Mouse (Mus musculus): Measurements from ENCODE around the gene Camkmt. TPM values are rescaled to one million over a fixed set of nuclear protein-coding genes. Genes with fewer than 3 reads are reported as not detected.
A peak's percentile ranks its signal among the peaks of the same experiment; 100 is the strongest.

The Camkmt gene
- total RNA-seq, 4 experiments from 2014 or later, result 10.1 to 13.3 (median 12.4) TPM

DNA sequence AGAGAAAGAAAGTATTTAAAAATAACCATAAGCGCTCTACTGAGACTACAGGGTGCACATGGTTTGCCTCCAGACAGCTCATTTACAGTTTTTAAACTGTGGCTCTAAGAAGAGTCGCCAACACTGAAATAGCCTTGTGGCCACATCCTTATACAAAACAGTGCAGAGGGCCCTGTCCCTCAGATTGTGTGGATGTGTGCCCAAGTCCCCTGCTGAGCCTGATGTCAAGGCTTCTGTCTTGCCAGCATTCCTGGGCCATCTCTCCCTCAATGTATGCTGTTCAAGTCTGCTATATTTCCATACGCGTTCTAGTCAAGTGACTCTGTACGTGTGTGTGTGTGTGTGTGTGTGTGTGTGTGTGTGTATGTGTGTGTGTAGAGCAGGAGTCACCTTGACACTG lies 201.2 kb downstream of the Camkmt start:
- DNase-seq (ENCODE audit: low spot score in 2 of 2), result no peak

DNA sequence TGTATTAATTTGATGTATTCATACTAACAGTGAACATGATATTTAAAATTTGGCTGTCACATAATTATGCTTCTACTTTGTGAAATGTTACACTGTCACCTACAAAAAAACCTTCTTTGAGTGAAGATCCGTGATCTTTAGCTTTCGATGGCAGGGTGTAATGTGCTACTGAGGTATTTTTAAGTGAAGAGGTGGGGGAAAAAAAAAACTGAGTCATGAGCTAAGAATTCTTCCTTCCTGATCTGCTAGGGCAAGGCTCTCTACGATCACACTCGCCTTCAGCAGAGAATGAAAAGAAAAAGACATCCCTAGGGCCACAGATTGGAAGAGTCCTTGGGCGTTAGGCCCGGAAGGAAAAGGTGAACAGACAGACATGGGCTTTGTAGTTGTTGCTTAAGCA lies 201.9 kb downstream of the Camkmt start:
- no peak for DNase-seq (ENCODE audit: low spot score in 2 of 2)

GRCm38 (mm10) chr17:85303686-85304085 lies 213.3 kb downstream of the Camkmt start:
- no peak for DNase-seq (ENCODE audit: low spot score in 2 of 2)

GRCm38 (mm10) chr17:85308566-85308965 lies 218.2 kb downstream of the Camkmt start:
- DNase-seq (ENCODE audit: low spot score in 2 of 2), result no peak

- DNase-seq (ENCODE audit: low spot score in 2 of 2), result no peak
Observed at GRCm38 (mm10) chr17:85309046-85309445, 218.7 kb downstream of the Camkmt start.

DNA sequence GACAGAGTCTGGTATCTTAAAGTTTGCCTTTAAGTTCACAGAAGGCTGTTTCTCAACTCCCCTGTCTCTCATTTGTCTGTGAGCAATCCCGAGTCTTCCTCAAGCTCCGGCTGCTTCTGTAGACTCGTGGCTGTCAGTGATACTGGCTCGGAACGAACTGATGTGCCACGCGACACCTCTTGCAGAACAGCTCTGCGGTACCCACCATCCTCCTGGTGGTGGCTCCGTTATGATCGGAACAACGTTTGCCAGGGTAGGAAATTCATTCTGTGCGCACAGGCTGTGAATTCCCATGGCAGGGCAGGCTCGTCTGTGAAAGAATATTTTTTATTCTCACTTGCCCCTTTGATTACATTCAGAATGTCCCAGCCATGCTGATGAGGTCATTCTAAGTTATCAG lies 221.0 kb downstream of the Camkmt start:
- DNase-seq (ENCODE audit: low spot score in 2 of 2), result peak in 1 of 2 experiments; percentile 20

GRCm38 (mm10) chr17:85318401-85318800 lies 228.0 kb downstream of the Camkmt start:
- DNase-seq (ENCODE audit: low spot score in 2 of 2), result no peak

- DNase-seq (ENCODE audit: low spot score in 2 of 2), result no peak
Observed at GRCm38 (mm10) chr17:85319779-85320300, 229.5 kb downstream of the Camkmt start.

GRCm38 (mm10) chr17:85328901-85329300 lies 238.5 kb downstream of the Camkmt start:
- DNase-seq (ENCODE audit: low spot score in 2 of 2), result no peak

- no peak for DNase-seq (ENCODE audit: low spot score in 2 of 2)
Observed at GRCm38 (mm10) chr17:85335464-85335863, 245.1 kb downstream of the Camkmt start.

DNA sequence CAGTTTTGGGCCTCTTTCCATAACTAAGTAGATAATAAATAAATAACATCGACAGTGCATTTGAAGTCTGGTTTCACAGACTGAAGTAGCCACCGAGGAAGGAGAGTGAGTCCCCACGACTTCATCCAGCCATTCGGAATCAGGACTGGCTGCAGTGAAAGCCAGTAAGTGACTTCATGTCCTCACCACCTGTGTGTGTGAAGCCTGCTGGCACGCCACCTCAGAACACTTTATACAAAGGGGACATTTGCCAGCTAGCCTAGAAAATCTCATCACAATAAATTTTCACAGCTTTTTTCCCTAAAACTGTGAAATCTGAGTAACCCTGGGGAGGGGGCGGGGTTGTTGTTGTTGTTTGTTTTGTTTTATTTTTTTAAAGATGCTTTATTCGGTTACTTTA lies 247.3 kb downstream of the Camkmt start:
- DNase-seq (ENCODE audit: low spot score in 2 of 2), result no peak

GRCm38 (mm10) chr17:85341134-85341700 lies 250.9 kb downstream of the Camkmt start:
- DNase-seq (ENCODE audit: low spot score in 2 of 2), result no peak

GRCm38 (mm10) chr17:85342471-85342870 lies 252.1 kb downstream of the Camkmt start:
- DNase-seq (ENCODE audit: low spot score in 2 of 2), result no peak

GRCm38 (mm10) chr17:85343435-85343834 lies 253.1 kb downstream of the Camkmt start:
- DNase-seq (ENCODE audit: low spot score in 2 of 2), result no peak

DNA sequence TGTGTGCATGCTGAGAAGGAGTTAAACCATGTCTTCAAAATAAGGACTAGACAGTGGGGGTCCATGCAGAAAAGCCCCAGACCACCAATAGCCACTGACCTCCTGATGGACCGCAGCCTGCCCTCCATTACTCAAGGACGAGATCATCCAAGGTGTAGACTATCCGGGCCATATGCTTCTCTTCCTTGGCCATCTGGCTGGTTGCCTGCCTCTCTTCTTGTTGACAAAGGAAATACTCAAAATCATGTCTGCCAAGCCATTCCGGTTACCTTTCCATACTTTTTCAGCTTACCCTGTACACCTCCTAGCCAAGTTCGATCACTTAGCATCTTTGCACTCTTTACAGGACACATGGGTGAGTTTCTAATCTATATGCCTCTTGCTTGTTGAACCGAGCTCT lies 256.3 kb downstream of the Camkmt start:
- no peak for DNase-seq (ENCODE audit: low spot score in 2 of 2)

- no peak for DNase-seq (ENCODE audit: low spot score in 2 of 2)
Observed at GRCm38 (mm10) chr17:85349331-85349935, 259.1 kb downstream of the Camkmt start.

DNA sequence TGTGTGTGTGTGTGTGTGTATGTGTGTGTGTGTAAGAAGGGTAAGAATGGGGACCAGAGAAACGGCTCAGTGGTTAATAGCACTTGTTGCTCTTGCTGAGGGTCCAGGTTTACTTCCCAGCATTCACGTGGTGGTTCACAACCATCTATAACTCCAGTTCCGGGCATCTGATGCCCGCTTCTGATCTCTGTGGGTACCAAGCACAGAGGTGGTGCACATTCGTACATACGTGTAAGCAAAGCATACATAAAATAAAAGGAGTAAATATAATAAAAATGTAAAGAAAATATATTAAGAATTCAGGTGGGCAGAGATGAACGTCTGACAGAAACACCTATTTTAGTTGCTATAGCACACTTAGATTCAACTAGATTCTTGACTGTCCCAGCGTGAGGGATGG lies 260.9 kb downstream of the Camkmt start:
- DNase-seq (ENCODE audit: low spot score in 2 of 2), result no peak

DNA sequence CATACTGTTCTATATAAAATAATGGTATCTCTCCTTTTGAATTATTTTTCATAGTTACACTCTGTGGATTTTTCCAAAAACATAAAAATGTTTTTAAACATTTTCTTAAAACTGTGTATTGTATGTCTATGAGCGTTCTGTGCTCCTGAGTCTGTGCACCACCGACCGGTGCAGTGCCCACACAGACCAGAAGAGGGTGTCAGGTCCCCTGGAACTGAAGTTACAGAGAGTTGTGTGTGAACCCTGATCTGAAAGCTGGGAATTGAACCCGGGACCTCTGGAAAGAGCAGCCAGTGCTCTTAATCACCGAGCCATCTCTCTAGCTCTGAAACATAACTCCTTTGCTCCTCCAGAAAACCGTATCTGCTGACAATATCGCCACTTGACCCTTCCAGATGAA lies 262.4 kb downstream of the Camkmt start:
- no peak for DNase-seq (ENCODE audit: low spot score in 2 of 2)

GRCm38 (mm10) chr17:85353191-85353590 lies 262.8 kb downstream of the Camkmt start:
- DNase-seq (ENCODE audit: low spot score in 2 of 2), result no peak

DNA sequence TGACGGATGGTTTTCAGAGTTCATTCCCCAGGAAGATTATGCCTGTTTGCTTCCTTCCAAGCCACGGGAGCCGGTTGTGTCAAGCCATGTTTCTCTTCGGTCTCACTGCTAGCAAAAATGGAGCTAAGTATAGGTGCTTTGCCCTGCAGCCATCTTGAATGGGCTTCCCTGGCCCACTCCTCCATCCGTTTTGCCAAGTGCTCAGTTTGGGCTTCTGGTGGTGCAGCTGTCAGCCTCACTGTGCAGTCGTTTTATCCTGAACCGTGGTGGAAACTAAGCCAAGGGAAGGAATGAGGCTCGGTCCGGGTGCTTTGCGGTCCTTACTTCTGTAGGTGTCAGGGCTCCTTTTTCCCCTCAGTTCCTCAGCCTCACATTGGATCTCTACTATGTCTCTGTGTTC lies 263.3 kb downstream of the Camkmt start:
- no peak for DNase-seq (ENCODE audit: low spot score in 2 of 2)

- no peak for DNase-seq (ENCODE audit: low spot score in 2 of 2)
Observed at GRCm38 (mm10) chr17:85355356-85355755, 265.0 kb downstream of the Camkmt start.

DNA sequence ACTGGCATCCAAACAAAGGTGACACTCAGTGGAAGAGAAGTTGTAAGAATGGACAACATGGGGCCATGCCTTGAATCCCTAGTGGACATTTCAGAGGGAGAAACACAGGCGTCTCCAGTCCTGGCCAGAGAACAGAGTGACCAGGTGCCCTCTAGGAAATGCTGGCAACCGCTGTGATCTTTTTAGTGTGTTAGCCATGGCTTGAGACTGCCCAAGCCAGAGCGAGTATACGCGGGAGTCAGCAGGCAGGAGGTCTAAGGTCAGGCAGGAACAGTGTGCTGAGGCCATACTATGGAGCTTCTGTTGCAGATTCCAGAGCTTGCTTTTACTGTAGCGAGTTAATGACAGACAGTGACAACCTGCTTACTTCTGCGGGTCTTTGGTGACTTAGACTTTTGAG lies 270.7 kb downstream of the Camkmt start:
- no peak for DNase-seq (ENCODE audit: low spot score in 2 of 2)

DNA sequence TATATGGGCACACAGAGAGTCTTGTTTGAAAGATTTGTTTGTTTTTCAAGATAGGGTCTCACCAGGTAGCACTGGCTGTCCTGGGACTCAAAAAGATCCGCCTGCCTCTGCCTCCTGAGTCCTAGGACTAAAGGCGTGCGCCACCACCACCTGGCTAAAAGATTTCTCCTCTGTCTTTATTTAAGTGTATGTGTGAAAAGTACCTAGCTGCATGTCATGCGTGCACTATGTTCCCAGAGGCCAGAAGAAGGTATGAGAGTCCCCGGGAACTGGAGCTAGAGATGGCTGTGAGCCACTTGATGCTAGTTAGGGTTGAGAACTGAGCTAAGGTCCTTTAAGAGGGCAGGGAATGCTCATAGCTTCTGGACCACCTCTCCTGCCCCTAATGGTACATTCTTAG lies 277.0 kb downstream of the Camkmt start:
- no peak for DNase-seq (ENCODE audit: low spot score in 2 of 2)
